Mouse (Mus musculus) urinary bladder, postnatal 10 days (tissue): ENCODE measurements around the gene Med26.

ENCODE experiments used
- DNase-seq: peaks from one replicate; pipeline ENCODE4 v3.0.0; 2022; ENCODE audit warnings: low spot score

Gene Med26

GRCm38 (mm10) chr8:72547122-72547801, 808 bp downstream of the Med26 start:
- DNase-seq: no peak

GRCm38 (mm10) chr8:72539234-72539633, 8.8 kb downstream of the Med26 start:
- DNase-seq: no peak

DNA sequence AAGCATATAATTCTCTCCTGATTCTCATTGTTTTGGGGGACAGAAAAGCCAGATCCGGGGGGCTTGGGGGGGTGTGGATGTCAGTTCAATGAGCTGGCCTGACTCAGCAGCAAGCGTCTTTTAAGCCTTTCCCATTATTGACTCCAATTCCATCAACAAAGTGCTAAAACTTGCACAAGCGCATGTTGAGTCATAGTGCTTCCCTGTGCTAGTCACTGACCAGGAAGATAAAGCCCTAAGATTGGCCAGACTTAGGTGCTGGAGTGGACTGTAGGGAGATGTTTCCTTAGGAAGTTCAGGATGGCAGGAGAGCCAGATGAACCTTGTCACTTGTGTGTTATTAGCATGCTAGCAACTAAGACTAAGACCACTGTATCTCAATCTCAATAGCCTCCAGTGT, 13.2 kb downstream of the Med26 start:
- no peak for DNase-seq

- no peak for DNase-seq
Measured at GRCm38 (mm10) chr8:72532103-72532502, 16.0 kb downstream of the Med26 start.

GRCm38 (mm10) chr8:72521888-72522287, 26.2 kb downstream of the Med26 start:
- DNase-seq: no peak

- no peak for DNase-seq
Measured at GRCm38 (mm10) chr8:72517421-72517988, 30.6 kb downstream of the Med26 start.

DNA sequence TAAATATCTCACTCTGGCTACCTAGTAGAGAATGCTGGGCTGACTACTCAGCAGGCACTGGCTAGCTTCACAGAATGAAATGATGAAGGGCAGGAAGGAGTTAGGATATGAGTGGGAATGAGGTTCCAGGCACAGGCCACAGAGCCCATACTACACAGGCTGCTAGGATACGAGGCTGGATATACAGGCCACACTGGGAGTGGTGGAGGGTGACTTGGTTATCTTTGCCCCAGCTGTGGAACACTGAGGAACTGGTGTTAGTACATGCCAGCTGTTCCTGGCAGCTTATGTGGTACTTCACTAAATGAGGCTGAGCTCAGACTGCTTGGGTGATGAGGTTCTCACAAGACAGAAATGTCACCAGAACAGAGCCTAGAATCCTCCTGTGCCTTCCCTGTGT, 34.9 kb downstream of the Med26 start:
- no peak for DNase-seq

DNA sequence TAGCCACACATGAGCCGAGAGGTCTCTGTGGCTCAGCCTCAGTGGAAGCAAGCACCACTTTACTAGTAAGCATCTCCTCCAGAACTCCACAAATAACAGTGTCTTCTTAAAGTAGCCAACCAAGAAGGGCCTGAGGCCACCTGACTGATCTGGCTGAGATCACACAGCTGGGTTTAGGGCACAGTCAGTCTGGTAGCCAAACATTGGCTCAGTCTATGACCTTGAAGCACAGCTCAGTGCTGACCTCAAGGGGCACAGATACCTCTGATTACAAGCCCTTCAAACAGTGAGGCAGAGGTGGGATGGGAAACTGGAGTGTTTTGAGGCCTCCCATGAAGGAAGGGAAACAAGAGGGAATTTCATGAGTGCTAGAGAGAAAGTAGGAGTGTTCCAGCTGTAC, 35.4 kb downstream of the Med26 start:
- DNase-seq: no peak

DNA sequence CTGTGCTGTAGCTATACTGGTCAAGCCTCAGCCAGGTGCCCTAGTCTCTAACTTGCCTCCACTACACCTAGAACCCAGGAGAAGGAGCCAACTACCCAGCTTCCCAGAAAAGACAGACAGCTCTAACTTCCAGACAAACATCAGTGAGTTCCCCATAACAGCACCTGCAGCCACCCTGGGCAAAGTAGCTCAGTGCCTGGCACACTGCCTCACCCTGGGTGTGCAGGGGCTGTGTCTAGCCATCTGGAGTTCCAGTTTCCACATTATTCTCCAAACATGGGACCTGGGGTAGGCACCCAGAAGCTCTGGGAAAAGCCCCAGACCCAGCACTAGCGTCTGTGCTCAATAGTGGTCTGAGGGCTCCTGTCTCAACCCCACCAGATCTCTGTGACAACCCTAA, 40.6 kb downstream of the Med26 start:
- DNase-seq: no peak

DNA sequence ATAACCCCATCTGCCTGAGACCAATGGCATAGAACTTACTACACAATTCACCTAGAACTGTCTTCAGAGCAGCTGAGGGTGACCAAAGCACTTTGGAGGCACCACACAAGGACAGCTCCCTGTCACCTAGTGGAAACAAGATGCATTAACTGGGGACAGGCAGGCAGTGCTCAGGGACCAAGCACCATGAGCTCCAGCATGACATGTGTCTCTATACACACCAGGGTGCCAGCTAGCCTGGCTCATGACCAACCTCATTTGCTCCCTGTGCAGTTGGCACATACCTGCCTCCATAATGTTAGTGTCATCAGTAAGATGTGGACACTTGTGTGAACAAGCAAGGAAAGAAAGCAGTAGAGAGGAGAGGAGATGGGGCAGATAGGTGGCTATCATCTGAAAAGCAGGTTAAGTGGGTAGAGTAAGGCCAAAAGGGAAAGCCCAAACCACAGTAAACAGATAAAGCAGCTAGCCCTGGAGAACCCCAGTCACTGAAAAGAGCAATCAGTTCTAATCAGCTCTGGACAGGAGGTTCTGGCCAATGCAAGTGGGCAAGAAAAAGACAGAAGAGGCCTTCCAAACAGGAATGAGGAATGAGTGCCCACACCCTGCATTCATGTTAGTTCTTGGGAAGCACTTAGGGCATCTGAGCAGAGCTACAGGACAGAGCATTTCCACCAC, 43.3 kb downstream of the Med26 start:
- DNase-seq: no peak

- no peak for DNase-seq
Measured at GRCm38 (mm10) chr8:72504137-72504536, 43.9 kb downstream of the Med26 start.

GRCm38 (mm10) chr8:72500521-72500931, 47.5 kb downstream of the Med26 start:
- DNase-seq: no peak

- DNase-seq: no peak
Measured at GRCm38 (mm10) chr8:72499521-72500284, 48.4 kb downstream of the Med26 start.

- no peak for DNase-seq
Measured at GRCm38 (mm10) chr8:72498527-72498926, 49.5 kb downstream of the Med26 start.

DNA sequence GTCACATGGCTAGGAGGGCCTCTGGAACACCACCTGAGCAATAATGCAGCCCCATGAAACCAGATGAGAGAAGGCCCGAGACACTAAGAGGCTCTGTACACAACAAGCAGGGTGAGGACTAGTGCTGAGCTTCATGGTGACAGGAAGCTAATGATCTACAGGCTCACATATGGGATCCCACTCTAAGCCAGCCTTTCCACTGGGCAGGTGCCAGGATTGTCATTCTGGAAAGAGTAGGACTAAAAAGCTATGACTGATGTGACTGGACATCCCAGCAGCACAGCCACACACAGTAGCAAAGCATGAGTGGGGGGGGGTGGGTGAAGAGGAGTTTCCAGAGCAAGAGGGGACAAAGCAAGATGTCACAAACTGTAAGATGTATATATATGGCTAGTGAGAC, 50.2 kb downstream of the Med26 start:
- no peak for DNase-seq

DNA sequence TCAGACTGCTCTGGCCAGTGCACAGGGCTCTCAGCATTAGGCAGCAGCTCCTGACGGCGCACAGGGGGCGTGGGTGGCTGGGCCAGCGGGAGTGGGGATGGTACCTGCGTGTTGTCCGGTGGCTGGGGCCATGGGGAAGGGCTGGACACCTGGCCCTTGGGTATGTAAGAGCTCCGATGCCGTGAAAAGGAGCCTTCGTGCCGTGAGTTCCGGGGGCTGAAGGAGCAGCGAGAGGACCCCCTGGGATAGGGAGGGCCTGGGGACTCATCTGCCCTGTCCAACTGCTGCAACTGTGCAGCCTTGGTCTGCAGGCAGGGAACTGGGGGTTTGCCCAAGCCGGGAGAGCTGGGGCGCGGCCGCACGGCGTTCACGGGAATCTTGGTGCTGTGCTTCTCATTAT, 51.9 kb downstream of the Med26 start:
- no peak for DNase-seq

DNA sequence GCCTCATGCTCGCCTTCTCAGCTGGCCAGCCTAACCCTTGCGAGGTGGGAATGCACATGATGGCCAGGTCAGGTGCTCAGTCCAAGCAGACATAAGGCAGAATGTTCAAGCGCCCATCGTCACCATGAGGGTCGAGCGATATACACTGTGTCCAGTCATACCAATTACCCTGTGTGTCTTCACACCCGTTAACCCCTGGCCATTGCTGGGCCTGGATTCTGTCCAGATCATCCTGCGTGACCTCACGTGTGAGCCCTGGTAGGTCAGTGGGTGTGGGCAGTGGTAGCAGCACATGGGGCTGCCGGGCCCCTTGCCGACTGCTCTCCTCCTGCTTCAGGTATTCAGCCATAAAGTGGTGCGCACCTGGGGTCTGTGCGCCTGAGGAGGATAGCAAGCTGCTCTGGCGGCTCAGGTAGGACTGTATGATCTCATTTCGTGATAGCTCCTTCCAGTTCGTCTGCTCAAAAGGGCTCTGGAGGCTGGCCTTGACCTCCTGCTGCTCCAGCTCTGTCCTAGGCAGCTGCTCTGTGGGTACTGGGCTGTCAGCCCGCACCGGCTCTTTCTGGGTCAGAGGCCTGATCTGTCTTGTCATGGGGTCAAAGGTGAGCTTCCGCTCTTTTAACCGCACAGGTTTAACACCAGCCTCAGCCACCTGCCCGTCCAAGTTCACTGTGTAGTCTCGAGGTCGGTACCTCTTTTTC, 52.5 kb downstream of the Med26 start:
- DNase-seq: no peak

- DNase-seq: no peak
Measured at GRCm38 (mm10) chr8:72493381-72493780, 54.7 kb downstream of the Med26 start.

DNA sequence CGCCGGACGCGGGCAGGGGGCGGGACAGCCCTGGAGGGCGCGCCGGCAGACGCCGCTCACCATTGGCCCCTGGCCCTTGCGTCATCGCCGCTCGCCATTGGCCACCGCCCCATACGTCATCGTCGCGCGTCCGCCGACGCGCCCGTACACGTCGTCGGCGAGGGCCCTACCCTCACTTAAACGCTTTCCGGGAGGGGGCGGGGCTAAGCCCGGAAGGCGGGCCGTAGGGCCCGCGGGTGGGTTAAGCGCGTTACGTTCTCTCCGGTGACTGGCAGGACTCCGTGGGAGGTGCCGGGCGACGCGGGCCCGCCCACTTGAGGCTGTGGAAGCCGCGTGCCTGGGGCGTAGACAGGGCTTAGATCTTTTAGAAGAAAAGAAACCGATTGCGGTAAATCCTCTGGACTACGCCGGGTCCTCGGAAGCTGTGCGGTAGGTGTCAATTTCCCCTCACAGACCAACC, 55.4 kb downstream of the Med26 start:
- DNase-seq: peak; percentile 99

GRCm38 (mm10) chr8:72491680-72492621, 56.1 kb downstream of the Med26 start, which contains the start of gene Slc35e1:
Gene Slc35e1, minus strand, starts transcription at chr8:72492614.
- DNase-seq: no peak

DNA sequence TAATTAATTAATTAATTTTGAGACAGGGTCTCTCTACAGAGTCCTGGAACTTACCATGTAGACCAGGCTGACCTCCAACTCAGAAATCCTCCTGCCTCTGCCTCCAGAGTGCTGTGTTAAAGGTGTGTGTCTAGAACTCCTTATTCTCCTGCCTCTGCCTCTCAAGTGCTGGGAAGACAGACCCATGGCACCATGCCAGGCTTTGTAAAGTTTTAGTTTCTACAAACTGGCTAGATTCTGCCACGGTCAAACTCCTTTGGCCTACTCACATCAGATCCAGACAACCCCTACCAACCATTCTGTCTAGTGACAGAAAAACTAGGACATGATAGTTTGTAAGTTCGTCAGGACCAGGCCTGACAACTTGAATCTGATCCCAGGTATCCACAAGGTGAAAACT, 57.1 kb downstream of the Med26 start:
- DNase-seq: no peak
